Mouse (Mus musculus) hindbrain, embryonic 14.5 days (tissue): ENCODE measurements around the gene Zfx. TPM values are rescaled to one million over a fixed set of nuclear protein-coding genes. Genes with fewer than 3 reads are reported as not detected.

Source experiments
- ATAC-seq: fragments of 200-750 bp; cut with Nextera tagmentation; 2 replicates; pipeline ENCODE4 v1.8.0; 2017; ENCODE audit warnings: moderate number of reproducible peaks, mild to moderate bottlenecking, moderate TSS enrichment, moderate library complexity; ENCODE audit not compliant: low FRiP score
- DNase-seq: peaks from one replicate; pipeline ENCODE4 v3.0.0-alpha.2; 2015; ENCODE audit warnings: low spot score
- H3K27ac ChIP-seq: fragments of 300-500 bp; sonication (generic); 2 replicates; pipeline ENCODE4 v1.5.1; 2014; ENCODE audit warnings: mild to moderate bottlenecking, moderate library complexity
- H3K27me3 ChIP-seq: fragments of 300-500 bp; sonication (generic); 2 replicates; pipeline ENCODE4 v1.6.1; 2014; ENCODE audit warnings: mild to moderate bottlenecking, low read length, mixed read lengths; ENCODE audit not compliant: control insufficient read depth, insufficient read depth
- H3K36me3 ChIP-seq: fragments of 300-500 bp; sonication (generic); replicated peaks from 2 replicates; pipeline ENCODE4 v1.6.1; 2014; ENCODE audit not compliant: control insufficient read depth, insufficient read depth
- H3K4me1 ChIP-seq: fragments of 300-500 bp; sonication (generic); replicated peaks from 2 replicates; pipeline ENCODE4 v1.6.1; 2014; ENCODE audit warnings: antibody characterized with exemption, low read length, mixed read lengths; ENCODE audit not compliant: control insufficient read depth, insufficient read depth
- H3K4me2 ChIP-seq: fragments of 300-500 bp; sonication (generic); replicated peaks from 2 replicates; pipeline ENCODE4 v1.6.1; 2014; ENCODE audit warnings: mild to moderate bottlenecking, moderate library complexity
- H3K4me3 ChIP-seq: fragments of 300-500 bp; sonication (generic); replicated peaks from 2 replicates; pipeline ENCODE4 v1.5.1; 2014; ENCODE audit warnings: mild to moderate bottlenecking, low read length
- H3K9ac ChIP-seq: fragments of 300-500 bp; sonication (generic); 2 replicates; pipeline ENCODE4 v1.6.1; 2014
- H3K9me3 ChIP-seq: fragments of 300-500 bp; sonication (generic); 2 replicates; pipeline ENCODE4 v1.6.1; 2016; ENCODE audit warnings: low read length; ENCODE audit not compliant: control insufficient read depth
- WGBS: fragments of 180-500 bp; shearing (Covaris S2); extraction: QIAGEN DNeasy Blood & Tissue Kit; methylation state at CpG from one replicate; pipeline ENCODE4 v1.1.7; 2014; 5-methylcytosine and 5-hydroxymethylcytosine counted together
- polyA plus RNA-seq: library from polyadenylated mRNA; unstranded; fragments of >200 nt; fragmentation: Nextera tagmentation; extraction: Ambion mirVana; gene quantifications from 2 replicates; pipeline ENCODE4 v1.2.1, GENCODE M21; 2014

Gene Zfx
- polyA plus RNA-seq = 22.6 and 26.0 TPM in 2 replicates

DNA sequence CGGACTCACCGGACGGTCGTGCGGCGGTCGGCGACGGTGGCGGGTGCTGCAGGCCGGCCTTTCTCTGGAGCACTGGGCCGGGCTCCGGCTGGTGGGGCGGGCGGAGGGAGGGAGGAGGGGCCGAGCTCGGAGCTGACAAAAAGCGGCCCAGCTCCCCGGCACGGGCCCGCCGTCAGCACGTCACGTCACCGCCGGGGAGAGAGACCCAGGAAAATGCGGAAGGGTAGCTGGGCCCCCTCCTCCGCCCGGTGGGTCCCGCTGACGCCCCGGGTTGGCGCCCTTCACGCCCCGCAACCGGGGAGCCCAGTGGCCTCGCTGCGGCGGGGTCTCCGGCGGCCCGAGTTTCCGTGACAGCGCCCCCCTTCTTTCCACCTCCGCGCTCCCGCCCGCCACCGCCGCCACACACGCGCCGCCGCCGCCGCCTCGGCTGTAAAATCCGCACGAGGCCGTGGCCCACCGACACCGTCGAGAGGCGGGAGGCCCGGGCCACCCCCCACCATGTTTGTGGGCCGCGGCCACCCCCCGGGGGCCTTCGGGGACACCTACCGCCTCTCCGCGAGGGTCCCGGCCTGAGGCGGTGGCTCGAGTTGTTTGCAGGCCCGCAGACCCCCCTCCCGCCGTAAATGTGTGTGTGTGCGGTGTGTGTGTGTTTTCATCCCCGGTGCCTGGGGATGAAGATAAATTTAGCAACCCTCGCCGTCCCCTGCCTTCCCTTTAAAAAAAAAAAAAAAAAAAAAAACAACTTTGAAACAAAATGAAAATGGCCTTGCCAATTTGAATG lies at the start of gene Zfx:
Gene Zfx, minus strand, starts transcription at position 644 of the 781 bp plus-strand sequence.
- ATAC-seq (peak; percentile 85), DNase-seq (peak; percentile 39)
- Histone ChIP-seq H3K9me3 (no peaks in the 10 kb centered on the region), H3K9ac (peak within 1 kb of the TSS; percentile 88), H3K36me3 (no peaks in the 10 kb centered on the region), H3K27me3 (peaks cover 66% of the 10 kb centered on the region), H3K4me1 (no peaks in the 10 kb centered on the region), H3K27ac (peak within 1 kb of the TSS; percentile 99), H3K4me2 (peak within 1 kb of the TSS; percentile 45), H3K4me3 (peak within 1 kb of the TSS; percentile 56)
- 19% methylated on average over 46 of the region's 82 CpGs for WGBS

DNA sequence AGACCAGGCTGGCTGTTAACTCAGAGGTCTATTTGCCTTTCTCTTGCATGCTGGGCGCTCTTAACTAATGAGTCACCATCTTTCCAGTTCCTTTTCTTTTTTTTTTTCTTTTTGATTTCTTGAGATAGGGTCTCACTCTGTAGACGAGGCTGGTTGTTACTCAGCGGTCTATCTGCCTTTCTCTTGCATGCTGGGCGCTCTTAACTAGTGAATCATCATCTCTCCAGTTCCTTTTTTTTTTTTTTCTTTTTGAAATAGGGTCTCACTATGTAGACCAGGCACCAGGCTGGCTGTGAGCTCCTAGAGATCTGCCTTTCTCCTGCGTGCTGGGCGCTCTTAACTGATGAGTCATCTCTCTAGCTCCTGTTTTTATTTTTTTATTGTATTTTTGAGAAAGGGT lies 45.8 kb upstream of the Zfx start:
- Histone ChIP-seq H3K9me3 (no peaks in the 10 kb centered on the region), H3K4me1 (no peaks in the 10 kb centered on the region), H3K27ac (no peak overlapping the region), H3K27me3 (peaks cover 76% of the 10 kb centered on the region), H3K4me2 (no peak overlapping the region), H3K9ac (no peak overlapping the region), H3K36me3 (no peaks in the 10 kb centered on the region), H3K4me3 (no peak overlapping the region)
- DNase-seq = no peak
- ATAC-seq = no peak
- WGBS = 91% methylated on average over 6 of the region's 6 CpGs

- Histone ChIP-seq H3K27me3 (peaks cover 96% of the 10 kb centered on the region), H3K9ac (no peak overlapping the region), H3K4me2 (no peak overlapping the region), H3K4me1 (no peaks in the 10 kb centered on the region), H3K4me3 (no peak overlapping the region), H3K36me3 (no peaks in the 10 kb centered on the region), H3K27ac (no peak overlapping the region), H3K9me3 (no peaks in the 10 kb centered on the region)
- 32% methylated on average over 11 of the region's 11 CpGs for WGBS
- DNase-seq = no peak
- no peak for ATAC-seq
These were observed 28.8 kb upstream of the Zfx start for GRCm38 (mm10) chrX:94152251-94152830.

- H3K9ac ChIP-seq = no peak overlapping the region
- no peak for ATAC-seq
- peaks cover 94% of the 10 kb centered on the region for H3K27me3 ChIP-seq
- no peaks in the 10 kb centered on the region for H3K36me3 ChIP-seq
- no peak overlapping the region for H3K27ac ChIP-seq
- WGBS = 83% methylated on average over 19 of the region's 19 CpGs
- H3K4me2 ChIP-seq = no peak overlapping the region
- no peak overlapping the region for H3K4me3 ChIP-seq
- H3K9me3 ChIP-seq = no peaks in the 10 kb centered on the region
- no peaks in the 10 kb centered on the region for H3K4me1 ChIP-seq
- no peak for DNase-seq
These were observed 27.0 kb upstream of the Zfx start for GRCm38 (mm10) chrX:94150471-94150870.

DNA sequence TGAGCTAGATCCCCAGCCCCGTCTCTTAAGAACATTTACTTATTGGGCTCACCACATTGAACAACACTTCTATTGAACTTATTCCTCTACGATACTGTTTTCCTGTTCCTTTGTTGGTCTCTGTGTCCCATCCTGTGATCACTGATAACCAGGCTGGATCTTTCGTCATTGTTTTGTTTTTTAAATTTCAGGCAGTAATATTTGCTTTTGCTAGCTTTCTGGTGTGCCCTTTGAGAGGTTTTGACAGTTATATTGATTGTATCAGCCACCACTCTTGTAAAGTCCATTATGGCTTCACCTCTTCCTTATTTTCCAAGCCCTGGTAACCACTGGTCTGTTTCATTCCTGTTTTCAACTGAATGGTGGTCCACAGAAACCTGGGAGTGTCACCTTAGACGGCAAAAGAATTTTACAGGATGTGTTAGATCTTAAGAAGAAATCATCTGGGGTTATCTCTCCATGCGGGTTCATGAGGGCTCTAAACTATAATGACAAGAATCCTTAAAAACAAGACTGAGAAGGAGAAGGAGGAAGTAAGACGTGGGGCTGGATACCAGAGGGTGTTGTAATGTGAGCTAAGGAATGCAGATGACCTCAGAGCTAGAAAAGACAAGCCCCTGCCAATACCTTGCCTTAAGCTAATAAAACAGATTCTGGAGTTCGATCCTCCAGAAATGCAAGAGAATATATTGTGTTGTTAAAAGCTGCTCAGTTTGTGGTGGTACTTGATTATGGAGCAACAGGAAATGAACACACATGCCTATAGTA lies 18.7 kb upstream of the Zfx start:
- H3K9ac ChIP-seq = no peak overlapping the region
- no peak overlapping the region for H3K4me3 ChIP-seq
- ATAC-seq = no peak
- H3K27me3 ChIP-seq = peaks cover 77% of the 10 kb centered on the region
- no peak overlapping the region for H3K27ac ChIP-seq
- no peaks in the 10 kb centered on the region for H3K4me1 ChIP-seq
- no peak overlapping the region for H3K4me2 ChIP-seq
- no peaks in the 10 kb centered on the region for H3K36me3 ChIP-seq
- H3K9me3 ChIP-seq = no peaks in the 10 kb centered on the region
- 89% methylated on average over 7 of the region's 7 CpGs for WGBS
- DNase-seq = no peak

- H3K27me3 ChIP-seq = peaks cover 70% of the 10 kb centered on the region
- H3K4me1 ChIP-seq = no peaks in the 10 kb centered on the region
- H3K9me3 ChIP-seq = no peaks in the 10 kb centered on the region
- WGBS = 63% methylated on average over 1 of the region's 1 CpGs
- no peak overlapping the region for H3K27ac ChIP-seq
- ATAC-seq (no peak), DNase-seq (no peak)
- H3K36me3 ChIP-seq = no peaks in the 10 kb centered on the region
- H3K4me2 ChIP-seq = no peak overlapping the region
- no peak overlapping the region for H3K9ac ChIP-seq
- no peak overlapping the region for H3K4me3 ChIP-seq
These were observed 16.6 kb upstream of the Zfx start for GRCm38 (mm10) chrX:94140080-94140479.

- Histone ChIP-seq H3K36me3 (no peaks in the 10 kb centered on the region), H3K9me3 (no peaks in the 10 kb centered on the region), H3K4me3 (no peak overlapping the region), H3K27me3 (peaks cover 69% of the 10 kb centered on the region), H3K27ac (no peak overlapping the region), H3K9ac (no peak overlapping the region), H3K4me1 (no peaks in the 10 kb centered on the region), H3K4me2 (no peak overlapping the region)
- ATAC-seq = no peak
- no peak for DNase-seq
- WGBS = 88% methylated on average over 1 of the region's 1 CpGs
These were observed 14.8 kb upstream of the Zfx start for GRCm38 (mm10) chrX:94138256-94138655.

GRCm38 (mm10) chrX:94135084-94135483 lies 11.6 kb upstream of the Zfx start:
- Histone ChIP-seq H3K4me1 (no peaks in the 10 kb centered on the region), H3K9ac (no peak overlapping the region), H3K9me3 (no peaks in the 10 kb centered on the region), H3K36me3 (no peaks in the 10 kb centered on the region), H3K27me3 (peaks cover 73% of the 10 kb centered on the region), H3K4me3 (no peak overlapping the region), H3K4me2 (no peak overlapping the region), H3K27ac (no peak overlapping the region)
- WGBS = 69% methylated on average over 4 of the region's 4 CpGs
- no peak for DNase-seq
- ATAC-seq = no peak

DNA sequence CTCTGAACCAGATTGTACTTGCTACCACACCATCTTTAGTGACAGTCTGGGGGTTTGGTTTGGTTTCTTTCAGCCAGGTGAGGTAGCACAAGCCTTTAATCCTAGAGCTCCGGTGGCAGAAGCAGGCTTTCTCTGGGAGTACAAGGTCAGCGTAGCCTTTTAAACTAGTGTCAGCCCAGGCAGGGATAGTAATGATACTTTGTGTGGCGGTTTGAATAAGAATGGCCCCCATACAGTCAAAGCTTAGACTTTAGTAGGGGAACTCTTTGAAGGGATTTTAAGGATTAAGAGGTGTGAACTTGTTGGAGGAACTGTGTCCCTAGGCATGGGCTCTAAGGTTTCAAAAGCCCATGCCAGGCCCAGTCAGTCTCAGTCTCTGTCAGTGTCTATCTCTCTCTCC lies 10.0 kb upstream of the Zfx start:
- ATAC-seq = no peak

More for the DNA sequence above, 10.0 kb upstream of the Zfx start:
- Histone ChIP-seq H3K4me1 (no peaks in the 10 kb centered on the region), H3K27ac (no peak overlapping the region), H3K9ac (no peak overlapping the region), H3K36me3 (no peaks in the 10 kb centered on the region), H3K4me2 (no peak overlapping the region), H3K9me3 (no peaks in the 10 kb centered on the region), H3K27me3 (peaks cover 71% of the 10 kb centered on the region), H3K4me3 (no peak overlapping the region)
- DNase-seq = no peak
- WGBS = 29% methylated on average over 3 of the region's 3 CpGs
